8 mouse cellular contexts compared by ENCODE assay signal in genomic region chr15:5143361-5144020, GRCm38 (mm10). TPM values are rescaled to one million over a fixed set of nuclear protein-coding genes. Genes with fewer than 3 reads are reported as not detected.
DNase-seq lines count a peak whose midpoint lies in the region; ATAC-seq and TF ChIP-seq lines count a peak whose summit lies in the region.

Gene Prkaa1, plus strand, starts transcription at chr15:5143861.

- no peak for DNase-seq in ES-E14 (ENCODE audit: low read depth, low spot score)
- DNase-seq in cerebellum, adult 11 months = peak; percentile 71
- peak; percentile 55 for DNase-seq in heart, postnatal 25 days (ENCODE audit: low spot score)
- peak; percentile 45 to 64 for DNase-seq in layer of hippocampus, adult 18-20 months (ENCODE audit: low spot score in 2 of 2)
- DNase-seq in liver, postnatal 0 days = peak; percentile 87
- peak; percentile 60 for DNase-seq in thymus, adult 2 months

- H3K4me3 ChIP-seq in ES-E14 (ENCODE audit: insufficient read depth in 1 of 2, low read depth in 1 of 2, low read length in 2 of 2, poor library complexity in 1 of 2, severe bottlenecking in 1 of 2) = peak within 1 kb of the TSS; percentile 89 to 96
- peak within 1 kb of the TSS; percentile 91 for H3K4me3 ChIP-seq in forebrain, embryonic 16.5 days (replicated peaks; ENCODE audit: low read length)
- peak within 1 kb of the TSS; percentile 76 for H3K4me3 ChIP-seq in liver, postnatal 0 days (ENCODE audit: low read depth, low read length)
- peak within 1 kb of the TSS; percentile 84 for H3K4me3 ChIP-seq in neural tube, embryonic 13.5 days
- peak within 1 kb of the TSS; percentile 76 for H3K4me3 ChIP-seq in thymus, adult 2 months (ENCODE audit: control insufficient read depth, insufficient read depth, low read length)

- peak; percentile 92 for ATAC-seq in forebrain, embryonic 16.5 days
- ATAC-seq in liver, postnatal 0 days = peak; percentile 84
- ATAC-seq in neural tube, embryonic 13.5 days (ENCODE audit: low read depth) = peak; percentile 92

- H3K9me3 ChIP-seq in ES-E14 (ENCODE audit: control insufficient read depth, insufficient read depth, low read depth, low read length) = no peaks in the 10 kb centered on the region
- H3K9me3 ChIP-seq in forebrain, embryonic 16.5 days (ENCODE audit: control insufficient read depth, low read length) = no peaks in the 10 kb centered on the region
- no peaks in the 10 kb centered on the region for H3K9me3 ChIP-seq in liver, postnatal 0 days (ENCODE audit: low read length)
- H3K9me3 ChIP-seq in neural tube, embryonic 13.5 days = no peaks in the 10 kb centered on the region

- under 1% methylated on average over 60 of the region's 80 CpGs for WGBS in forebrain, embryonic 16.5 days
- 3% methylated on average over 50 of the region's 80 CpGs for WGBS in liver, postnatal 0 days (ENCODE audit: insufficient replicate concordance)
- 1% methylated on average over 63 of the region's 80 CpGs for WGBS in neural tube, embryonic 13.5 days
- WGBS in thymus, adult 2 months = 2% methylated on average over 76 of the region's 80 CpGs

- intact Hi-C loops in heart, postnatal 25 days (cut with DNase I) = loop anchor here (2.0 to 5.0 kb wide), 2 partner anchors 27 to 36 kb away; partner anchors contain the start of genes Card6 and Rpl37

- H3K36me3 ChIP-seq in ES-E14 (ENCODE audit: control insufficient read depth, insufficient read depth, low read length, poor library complexity, severe bottlenecking) = no peaks in the 10 kb centered on the region
- no peaks in the 10 kb centered on the region for H3K36me3 ChIP-seq in forebrain, embryonic 16.5 days (ENCODE audit: control insufficient read depth, insufficient read depth)
- H3K36me3 ChIP-seq in liver, postnatal 0 days (replicated peaks; ENCODE audit: insufficient read depth, low read length) = no peaks in the 10 kb centered on the region
- H3K36me3 ChIP-seq in neural tube, embryonic 13.5 days = no peaks in the 10 kb centered on the region
- H3K36me3 ChIP-seq in thymus, adult 2 months (ENCODE audit: control insufficient read depth, insufficient read depth, low read length) = no peaks in the 10 kb centered on the region

- peak; percentile 52 for TF ChIP-seq CTCF in liver, postnatal 0 days (IDR thresholded peaks at IDR 0.05; ENCODE audit: low read depth)
- TF ChIP-seq CTCF in thymus, adult 2 months (IDR thresholded peaks at IDR 0.05; ENCODE audit: borderline replicate concordance, control insufficient read depth, extremely low read depth, insufficient read depth, low read length, poor library complexity) = peak; percentile 72

- H3K27me3 ChIP-seq in forebrain, embryonic 16.5 days (replicated peaks; ENCODE audit: control insufficient read depth, insufficient read depth, low read length) = no peaks in the 10 kb centered on the region
- H3K27me3 ChIP-seq in liver, postnatal 0 days (ENCODE audit: insufficient read depth, low read length) = no peaks in the 10 kb centered on the region
- H3K27me3 ChIP-seq in neural tube, embryonic 13.5 days = no peaks in the 10 kb centered on the region
- H3K27me3 ChIP-seq in thymus, adult 2 months (ENCODE audit: control insufficient read depth, insufficient read depth, low read length) = no peaks in the 10 kb centered on the region

- peak within 1 kb of the TSS; percentile 98 for H3K9ac ChIP-seq in ES-E14 (ENCODE audit: insufficient read depth, low read depth, low read length, poor library complexity, severe bottlenecking)
- peak within 1 kb of the TSS; percentile 89 for H3K9ac ChIP-seq in forebrain, embryonic 16.5 days (replicated peaks; ENCODE audit: low read depth, low read length)
- peak within 1 kb of the TSS; percentile 93 for H3K9ac ChIP-seq in liver, postnatal 0 days (replicated peaks)
- H3K9ac ChIP-seq in neural tube, embryonic 13.5 days = peak within 1 kb of the TSS; percentile 88

- peaks cover 0 to 3% of the 10 kb centered on the region in 2 experiments; a peak in 1 of 4 replicates for H3K4me1 ChIP-seq in ES-E14 (ENCODE audit: control insufficient read depth in 2 of 2, insufficient read depth in 2 of 2, low read length in 2 of 2, poor library complexity in 1 of 2)
- peaks cover 14% of the 10 kb centered on the region for H3K4me1 ChIP-seq in forebrain, embryonic 16.5 days (replicated peaks; ENCODE audit: control insufficient read depth, insufficient read depth, low read length)
- peaks cover 32% of the 10 kb centered on the region for H3K4me1 ChIP-seq in liver, postnatal 0 days (ENCODE audit: insufficient read depth)
- peaks cover 23% of the 10 kb centered on the region for H3K4me1 ChIP-seq in neural tube, embryonic 13.5 days (replicated peaks)
- H3K4me1 ChIP-seq in thymus, adult 2 months (replicated peaks; ENCODE audit: control insufficient read depth, insufficient read depth, low read length) = no peaks in the 10 kb centered on the region

- peak within 1 kb of the TSS; percentile 88 for H3K4me2 ChIP-seq in forebrain, embryonic 16.5 days (ENCODE audit: low read length)
- peak within 1 kb of the TSS; percentile 83 for H3K4me2 ChIP-seq in liver, postnatal 0 days (ENCODE audit: low read depth, low read length)
- peak within 1 kb of the TSS; percentile 70 for H3K4me2 ChIP-seq in neural tube, embryonic 13.5 days

- H3K27ac ChIP-seq in ES-E14 (ENCODE audit: insufficient read depth, low read depth, low read length, poor library complexity, severe bottlenecking) = peak within 1 kb of the TSS; percentile 79
- H3K27ac ChIP-seq in forebrain, embryonic 16.5 days (ENCODE audit: low read length) = peak within 1 kb of the TSS; percentile 91
- H3K27ac ChIP-seq in liver, postnatal 0 days (ENCODE audit: low read depth) = peak within 1 kb of the TSS; percentile 81
- H3K27ac ChIP-seq in neural tube, embryonic 13.5 days (replicated peaks) = peak within 1 kb of the TSS; percentile 94
- H3K27ac ChIP-seq in thymus, adult 2 months (ENCODE audit: control insufficient read depth, insufficient read depth, low read length) = no peak within 1 kb of the TSS

- no peak for TF ChIP-seq POLR2A in thymus, adult 2 months (IDR thresholded peaks at IDR 0.05; ENCODE audit: control insufficient read depth, extremely low read depth, insufficient read depth, low read length, poor library complexity)

- no peak for TF ChIP-seq EP300 in liver, postnatal 0 days (IDR thresholded peaks at IDR 0.05; ENCODE audit: low read depth)

- in situ Hi-C loops in ES-E14 (cut with MboI; ENCODE audit: low sequenced_read_pairs in 2 of 2, unreplicated experiment in 2 of 2) = no loop called here

TF ChIP-seq in ES-E14, 5 proteins besides CTCF, POLR2A, EP300 and RAD21:
- TF ChIP-seq ZC3H11A (IDR thresholded peaks at IDR 0.05; ENCODE audit: borderline replicate concordance, low read depth, low read length) (no peak), MAFK (IDR thresholded peaks at IDR 0.05; ENCODE audit: insufficient read depth, low read depth, low read length) (no peak), HCFC1 (IDR thresholded peaks at IDR 0.05; ENCODE audit: borderline replicate concordance, insufficient read depth, low read length) (no peak), CHD2 (IDR thresholded peaks at IDR 0.05; ENCODE audit: low read depth, low read length) (no peak), ZNF384 (IDR thresholded peaks at IDR 0.05; ENCODE audit: low read depth, low read length) (no peak)

RNA-seq across cellular contexts. Expression of gene Prkaa1, which starts in this region (rescaled TPM):
- total RNA-seq in ES-E14 (2012; rRNA removed) = 9.7 and 12.9 TPM in 2 replicates
- polyA plus RNA-seq in forebrain, embryonic 16.5 days (2015; fragmentation: Nextera tagmentation; extraction: Ambion mirVana) = 14.8 and 16.2 TPM in 2 replicates
- total RNA-seq in heart, postnatal 25 days (2021) = 10 to 100 TPM; 12.8 to 15.2 TPM
- total RNA-seq in layer of hippocampus, adult 18-20 months (2021) = 10 to 100 TPM; 24.4 to 25.4 TPM
- 6.8 and 7.2 TPM in 2 replicates for polyA plus RNA-seq in liver, postnatal 0 days (2015; fragmentation: Nextera tagmentation; extraction: Ambion mirVana)
- polyA plus RNA-seq in neural tube, embryonic 13.5 days (2015; fragmentation: Nextera tagmentation; extraction: Ambion mirVana) = 16.1 and 18.6 TPM in 2 replicates
- 3.9 and 4.7 TPM in 2 replicates for polyA plus RNA-seq in thymus, adult 2 months (2012; rRNA removed)
